In genomic region chr4:145276368-145277249, GRCm38 (mm10) we compare ENCODE assay signal across 26 mouse cellular contexts. TPM values are rescaled to one million over a fixed set of nuclear protein-coding genes. Genes with fewer than 3 reads are reported as not detected.
A peak's percentile ranks its signal among the peaks of the same experiment; 100 is the strongest.
DNase-seq lines count a peak whose midpoint lies in the region; ATAC-seq and TF ChIP-seq lines count a peak whose summit lies in the region.
"Had no signal": no experiment of that assay in that cellular context is flagged by ENCODE, and none has a peak within 500 bp of the region (broad histone marks: within the 10 kb centered on the region; RNA-seq: fewer than 3 reads in every experiment).

No protein-coding gene starts in this region.

- no peak overlapping the region for H3K4me2 ChIP-seq in forebrain, embryonic 12.5 days
- H3K4me2 ChIP-seq: embryonic facial prominence, embryonic 15.5 days; liver, embryonic 11.5 days; lung, embryonic 15.5 days; neural tube, embryonic 13.5 days had no signal

- intact Hi-C loops in gastrocnemius, adult 2 months (cut with DNase I) = no loop called here
- intact Hi-C loops in gastrocnemius, postnatal 36 days (cut with DNase I) = no loop called here
- intact Hi-C loops in left cerebral cortex, adult 2 months (cut with DNase I) = no loop called here

- no peaks in the 10 kb centered on the region for H3K36me3 ChIP-seq in forebrain, embryonic 12.5 days (replicated peaks)
- H3K36me3 ChIP-seq: embryonic facial prominence, embryonic 15.5 days; G1E; hindbrain, embryonic 10.5 days; lung, embryonic 15.5 days; midbrain, embryonic 10.5 days; neural tube, embryonic 13.5 days had no signal

- no peak overlapping the region; the same call in 1 of the 2 replicates for H3K27ac ChIP-seq in gastrocnemius, adult 2 months
- no peak overlapping the region for H3K27ac ChIP-seq in forebrain, embryonic 12.5 days
- H3K27ac ChIP-seq in left cerebral cortex, adult 2 months = no peak overlapping the region
- H3K27ac ChIP-seq: embryonic facial prominence, embryonic 15.5 days; hindbrain, embryonic 10.5 days; lung, embryonic 15.5 days; midbrain, embryonic 10.5 days; neural tube, embryonic 13.5 days; stomach, postnatal 0 days had no signal

- no peaks in the 10 kb centered on the region for H3K27me3 ChIP-seq in forebrain, embryonic 12.5 days
- H3K27me3 ChIP-seq: embryonic facial prominence, embryonic 15.5 days; lung, embryonic 15.5 days; neural tube, embryonic 13.5 days had no signal

- H3K9ac ChIP-seq in forebrain, embryonic 12.5 days = no peak overlapping the region
- H3K9ac ChIP-seq: embryonic facial prominence, embryonic 15.5 days; lung, embryonic 15.5 days; neural tube, embryonic 13.5 days had no signal

- no peak for TF ChIP-seq CTCF in gastrocnemius, adult 2 months (IDR thresholded peaks at IDR 0.05)
- no peak for TF ChIP-seq CTCF in left cerebral cortex, adult 2 months (IDR thresholded peaks at IDR 0.05)

- H3K9me3 ChIP-seq in forebrain, embryonic 12.5 days = no peaks in the 10 kb centered on the region
- H3K9me3 ChIP-seq: embryonic facial prominence, embryonic 15.5 days; hindbrain, embryonic 10.5 days; lung, embryonic 15.5 days; midbrain, embryonic 10.5 days; neural tube, embryonic 13.5 days had no signal

- DNase-seq in gastrocnemius, adult 2 months = peak; percentile 21
- no peak for DNase-seq in gastrocnemius, postnatal 36 days
- DNase-seq in thymus, postnatal 4 days = peak; percentile 37
- no peak for DNase-seq in thymus, postnatal 25 days
- no peak for DNase-seq in left cerebral cortex, adult 2 months (ENCODE audit: extremely low spot score in 1 of 2, low spot score in 2 of 2)
- DNase-seq: adrenal gland, postnatal 14 days; B cell, adult 2 months; cerebellum, adult 9-11 months; embryo, embryonic 11 days; kidney, adult 9 months; left cerebral cortex, postnatal 4 days; right cerebral cortex, postnatal 14 days had no signal

- H3K4me1 ChIP-seq in forebrain, embryonic 12.5 days = no peaks in the 10 kb centered on the region
- H3K4me1 ChIP-seq: embryonic facial prominence, embryonic 15.5 days; hindbrain, embryonic 10.5 days; lung, embryonic 15.5 days; neural tube, embryonic 13.5 days had no signal

- 86% methylated on average over 6 of the region's 6 CpGs for WGBS in forebrain, embryonic 12.5 days

- peak; percentile 84 for ATAC-seq in common myeloid progenitor, adult 5-6 weeks (replicated peaks; ENCODE audit: low read depth, poor library complexity, severe bottlenecking)
- peak; percentile 53 for ATAC-seq in neutrophil, adult 5-6 weeks (ENCODE audit: extremely low read depth, insufficient number of reproducible peaks, low FRiP score, poor library complexity, severe bottlenecking)
- ATAC-seq in forebrain, embryonic 12.5 days (ENCODE audit: low FRiP score) = no peak
- ATAC-seq: forebrain, embryonic 14.5 days; inflammation-experienced regulatory T-cells, adult 6 months had no signal

- H3K4me3 ChIP-seq in gastrocnemius, adult 2 months = no peak overlapping the region
- no peak overlapping the region for H3K4me3 ChIP-seq in forebrain, embryonic 12.5 days (replicated peaks)
- no peak overlapping the region for H3K4me3 ChIP-seq in left cerebral cortex, adult 2 months
- H3K4me3 ChIP-seq: embryonic facial prominence, embryonic 15.5 days; hindbrain, embryonic 10.5 days; lung, embryonic 15.5 days; midbrain, embryonic 10.5 days; neural tube, embryonic 13.5 days had no signal

RNA-seq across cellular contexts. Expression of gene Tnfrsf1b, which starts 29.9 kb away (rescaled TPM):
- total RNA-seq in gastrocnemius, adult 2 months (2021) = 1 to 10 TPM; 2.5 to 3.0 TPM
- 1 to 10 TPM; 2.5 to 3.1 TPM for total RNA-seq in gastrocnemius, postnatal 36 days (2021)
- total RNA-seq in common myeloid progenitor, adult 5-6 weeks (2017) = 17.1 and 20.1 TPM in 2 replicates
- total RNA-seq in neutrophil, adult 5-6 weeks (2017) = 91.5 and 109 TPM in 2 replicates
- 1.3 and 1.6 TPM in 2 replicates for polyA plus RNA-seq in forebrain, embryonic 12.5 days (2016; fragmentation: Nextera tagmentation; extraction: Ambion mirVana)
- total RNA-seq in left cerebral cortex, adult 2 months (2021) = 1 to 10 TPM; 2.9 to 3.1 TPM
- total RNA-seq: G1E had no signal
- polyA plus RNA-seq: G1E had no signal

RNA-seq across cellular contexts. Expression of gene Tnfrsf8, which starts 38.4 kb away (rescaled TPM):
- under 1 TPM in 1 of 2 experiments, not detected in 1; 0.10 TPM for total RNA-seq in gastrocnemius, adult 2 months (2021)
- under 1 TPM in 1 of 2 experiments, not detected in 1; 0.10 TPM for total RNA-seq in gastrocnemius, postnatal 36 days (2021)
- total RNA-seq in common myeloid progenitor, adult 5-6 weeks (2017) = 0.05 and 0.29 TPM in 2 replicates
- 0.58 and 0.86 TPM in 2 replicates for total RNA-seq in neutrophil, adult 5-6 weeks (2017)
- polyA plus RNA-seq in forebrain, embryonic 12.5 days (2016; fragmentation: Nextera tagmentation; extraction: Ambion mirVana) = 0.10 and 0.21 TPM in 2 replicates
- total RNA-seq in left cerebral cortex, adult 2 months (2021) = 1 to 10 TPM in 1 of 2 experiments, under 1 TPM in 1; 0.91 to 1.5 TPM
- polyA plus RNA-seq: G1E; heart, embryonic 14.5 days; liver, embryonic 11.5 days; midbrain, embryonic 10.5 days; neural tube, embryonic 13.5 days had no signal

Comparison
In these comparisons a context has a peak if more than half of its experiments do, and no peak if none do; other contexts are left out.
1. DNase-seq: peak in gastrocnemius, adult 2 months (single experiment) and thymus, postnatal 4 days (single experiment); none in gastrocnemius, postnatal 36 days (0 of 2), thymus, postnatal 25 days (single experiment) and left cerebral cortex, adult 2 months (0 of 2).